Mouse (Mus musculus): ENCODE data around the gene Phex. TPM values are rescaled to one million over a fixed set of nuclear protein-coding genes. Genes with fewer than 3 reads are reported as not detected.

Phex gene
- total RNA-seq, 2 experiments from 2014 or later = not detected

Other genes with a start within 250 kb of the Phex start
- gene Sms, start 77.0 kb upstream of the Phex start, total RNA-seq (2015; ENCODE audit: low replicate concordance) = 7.6 and 12.6 TPM in 2 replicates
- gene Sms, start 77.0 kb upstream of the Phex start, total RNA-seq (2017; ENCODE audit: low replicate concordance) = 4.7 TPM in 1 of 2 replicates, not detected in the other
- gene Yy2, start 153.7 kb upstream of the Phex start, total RNA-seq (2015; ENCODE audit: low replicate concordance) = 2.1 and 2.2 TPM in 2 replicates
- 0.64 TPM in 1 of 2 replicates, not detected in the other for gene Yy2, start 153.7 kb upstream of the Phex start, total RNA-seq (2017; ENCODE audit: low replicate concordance)
- 0.42 and 2.2 TPM in 2 replicates for gene Mbtps2, start 183.4 kb upstream of the Phex start, total RNA-seq (2015; ENCODE audit: low replicate concordance)
- gene Mbtps2, start 183.4 kb upstream of the Phex start, total RNA-seq (2017; ENCODE audit: low replicate concordance) = 0.23 and 1.3 TPM in 2 replicates